Comparison of ENCODE assay signal across 20 mouse cellular contexts in the genomic region with DNA sequence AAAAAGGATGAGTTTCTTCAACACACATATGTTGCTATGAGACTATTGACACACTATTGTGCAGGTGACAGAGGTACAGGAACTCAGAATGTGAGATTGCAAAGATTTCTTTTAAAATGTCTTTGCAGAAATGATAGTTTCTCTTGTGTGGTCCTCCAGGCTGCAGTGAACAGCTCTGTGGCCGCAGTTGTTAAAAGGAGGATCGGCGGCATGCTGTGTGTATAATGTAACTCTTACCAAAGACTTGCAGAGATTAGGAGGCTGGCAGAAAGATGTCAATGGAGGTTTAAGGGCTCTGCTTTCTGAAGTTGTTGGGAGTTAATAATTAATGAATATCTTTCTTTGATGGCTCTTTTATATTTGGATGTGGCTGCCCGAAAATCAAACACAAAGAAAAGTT.
"Had no signal": no experiment of that assay in that cellular context is flagged by ENCODE, and none has a peak within 500 bp of the region (broad histone marks: within the 10 kb centered on the region; RNA-seq: fewer than 3 reads in every experiment).

No protein-coding gene starts in this region.

- H3K27ac ChIP-seq: kidney, postnatal 0 days; layer of hippocampus, adult 2 months; limb, embryonic 10.5 days; limb, embryonic 13.5 days; liver, embryonic 12.5 days; liver, embryonic 15.5 days; neural tube, embryonic 13.5 days; stomach, embryonic 15.5 days had no signal

- H3K9ac ChIP-seq: limb, embryonic 13.5 days; liver, embryonic 12.5 days; liver, embryonic 15.5 days; neural tube, embryonic 13.5 days; stomach, embryonic 15.5 days had no signal

- H3K9me3 ChIP-seq: limb, embryonic 10.5 days; limb, embryonic 13.5 days; liver, embryonic 12.5 days; liver, embryonic 15.5 days; neural tube, embryonic 13.5 days; stomach, embryonic 15.5 days had no signal

- ATAC-seq: intestine, embryonic 16.5 days; liver, embryonic 12.5 days; lung, postnatal 0 days had no signal

- H3K4me2 ChIP-seq: limb, embryonic 13.5 days; liver, embryonic 12.5 days; liver, embryonic 15.5 days; neural tube, embryonic 13.5 days; stomach, embryonic 15.5 days had no signal

- H3K27me3 ChIP-seq: liver, embryonic 12.5 days; liver, embryonic 15.5 days; stomach, embryonic 15.5 days had no signal

- DNase-seq: kidney, adult 2 months; kidney, postnatal 25 days; layer of hippocampus, adult 9-11 months; liver; lung, adult 18-20 months; retina, postnatal 1 day; right cerebral cortex, postnatal 25 days; spleen, adult 18-20 months; thymus, postnatal 25 days had no signal

- H3K36me3 ChIP-seq: limb, embryonic 10.5 days; limb, embryonic 13.5 days; liver, embryonic 12.5 days; liver, embryonic 15.5 days; neural tube, embryonic 13.5 days; stomach, embryonic 15.5 days had no signal

- H3K4me1 ChIP-seq: limb, embryonic 10.5 days; limb, embryonic 13.5 days; liver, embryonic 12.5 days; liver, embryonic 15.5 days; neural tube, embryonic 13.5 days; stomach, embryonic 15.5 days had no signal

- H3K4me3 ChIP-seq: layer of hippocampus, adult 2 months; limb, embryonic 10.5 days; limb, embryonic 13.5 days; liver, embryonic 12.5 days; liver, embryonic 15.5 days; myocyte; neural tube, embryonic 13.5 days; stomach, embryonic 15.5 days had no signal
